Mouse (Mus musculus): ENCODE data around the gene Pnma5.

Gene Pnma5

DNA sequence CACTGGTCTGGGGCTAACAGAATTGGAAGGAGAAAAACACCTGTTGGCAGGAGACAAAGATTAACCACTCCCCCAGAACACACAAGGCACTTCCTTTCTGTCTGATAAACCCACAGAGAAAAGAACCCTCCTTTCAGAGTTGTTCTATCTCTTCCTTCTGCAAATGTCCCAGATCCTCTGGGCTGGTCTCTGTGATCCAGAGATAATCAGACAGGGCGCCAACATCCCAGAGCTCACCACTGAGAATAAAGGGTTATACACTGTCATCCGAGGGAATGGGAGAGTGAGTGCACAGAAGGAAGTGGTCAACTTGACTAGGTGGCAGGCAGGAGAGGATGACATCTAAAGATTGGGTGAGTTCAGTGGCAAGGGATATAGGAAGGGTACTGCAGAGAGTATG, 51.3 kb downstream of the Pnma5 start:
- no peak for DNase-seq

All from kidney, postnatal 10 days (tissue).